Comparison of ENCODE assay signal across 8 mouse cellular contexts in the genomic region with DNA sequence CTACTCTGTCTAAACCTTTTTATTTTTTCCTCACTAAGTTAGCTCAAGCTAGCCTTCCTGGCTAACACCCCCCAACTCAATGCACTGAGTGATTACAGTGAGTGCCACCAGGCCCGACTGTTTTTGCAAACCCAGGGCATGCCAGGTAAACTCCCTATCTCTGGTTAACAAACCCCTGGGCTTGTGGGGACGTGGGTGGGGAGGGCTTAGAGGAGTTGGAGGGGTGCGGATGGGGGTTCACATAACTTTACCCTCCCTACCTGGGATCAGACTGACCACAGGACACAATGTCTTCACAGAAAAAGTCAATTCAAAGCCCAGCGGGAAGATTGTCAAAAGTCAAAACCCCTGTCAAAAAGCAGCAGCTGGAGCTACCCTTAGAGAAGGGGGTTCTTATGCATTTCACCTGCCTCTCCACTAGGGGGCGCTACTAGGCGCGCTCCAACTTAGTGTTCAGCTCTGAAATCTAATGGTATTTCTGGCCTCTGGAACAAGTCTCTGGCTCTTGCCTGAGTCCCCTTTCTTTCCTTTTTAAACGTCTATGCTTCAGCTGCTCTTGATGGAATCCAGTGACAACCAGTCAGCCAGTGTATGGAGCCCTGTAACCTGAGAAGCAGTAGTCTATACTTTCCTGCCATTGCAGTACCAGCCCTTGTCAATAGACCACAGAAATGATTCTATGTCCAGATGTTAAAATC. TPM values are rescaled to one million over a fixed set of nuclear protein-coding genes. Genes with fewer than 3 reads are reported as not detected.
DNase-seq lines count a peak whose midpoint lies in the region; ATAC-seq lines count a peak whose summit lies in the region.
"Had no signal": no experiment of that assay in that cellular context is flagged by ENCODE, and none has a peak within 500 bp of the region (broad histone marks: within the 10 kb centered on the region; RNA-seq: fewer than 3 reads in every experiment).

No protein-coding gene starts in this region.

- no peak overlapping the region for H3K27ac ChIP-seq in liver, embryonic 12.5 days

- WGBS in liver, embryonic 12.5 days (ENCODE audit: insufficient replicate concordance), result 22% methylated on average over 8 of the region's 8 CpGs

- 0 out of 2 replicates have a peak, but pooled peaks have one; percentile 13 for ATAC-seq in liver, embryonic 12.5 days

- peak; percentile 23 for DNase-seq in right cerebral cortex, adult 18-20 months
- DNase-seq in right cerebral cortex, postnatal 36 days (ENCODE audit: low spot score in 2 of 2), result no peak
- DNase-seq in adrenal gland, adult 2 months, result peak; percentile 64
- peak; percentile 45 for DNase-seq in embryo, embryonic 11.5 days (ENCODE audit: low read depth, low spot score)
- DNase-seq in kidney, adult 11 months, result peak; percentile 38
- peak; percentile 65 for DNase-seq in retina, postnatal 1 day

- H3K9ac ChIP-seq in liver, embryonic 12.5 days, result no peak overlapping the region

- H3K9me3 ChIP-seq in liver, embryonic 12.5 days (replicated peaks), result no peaks in the 10 kb centered on the region

- H3K4me3 ChIP-seq in liver, embryonic 12.5 days, result no peak overlapping the region

- H3K4me2 ChIP-seq in liver, embryonic 12.5 days, result no peak overlapping the region

- peaks cover 27% of the 10 kb centered on the region for H3K36me3 ChIP-seq in liver, embryonic 12.5 days

- peaks cover 15% of the 10 kb centered on the region; the same call in 1 of the 2 replicates for H3K27me3 ChIP-seq in liver, embryonic 12.5 days (replicated peaks)

- no peaks in the 10 kb centered on the region for H3K4me1 ChIP-seq in liver, embryonic 12.5 days

RNA-seq across cellular contexts. Expression of a gene that starts 12.1 kb away (rescaled TPM):
- 10 to 100 TPM; 12.9 to 13.9 TPM for total RNA-seq in adrenal gland, adult 2 months (2021)
- 9.9 and 11.9 TPM in 2 replicates for polyA plus RNA-seq in adrenal gland, adult 2 months (2012; rRNA removed)
- 26.8 and 31.4 TPM in 2 replicates for polyA plus RNA-seq in liver, embryonic 12.5 days (2016; fragmentation: Nextera tagmentation; extraction: Ambion mirVana)

RNA-seq across cellular contexts. Expression of a gene that starts 19.0 kb away (rescaled TPM):
- 10 to 100 TPM; 25.3 to 33.5 TPM for total RNA-seq in adrenal gland, adult 2 months (2021)
- polyA plus RNA-seq in adrenal gland, adult 2 months (2012; rRNA removed), result 7.9 and 8.8 TPM in 2 replicates
- 14.5 and 15.1 TPM in 2 replicates for polyA plus RNA-seq in liver, embryonic 12.5 days (2016; fragmentation: Nextera tagmentation; extraction: Ambion mirVana)

RNA-seq across cellular contexts. Expression of a gene that starts 24.6 kb away (rescaled TPM):
- total RNA-seq in adrenal gland, adult 2 months (2021), result not detected
- not detected in 2 replicates for polyA plus RNA-seq in adrenal gland, adult 2 months (2012; rRNA removed)
- polyA plus RNA-seq in liver, embryonic 12.5 days (2016; fragmentation: Nextera tagmentation; extraction: Ambion mirVana), result not detected in 2 replicates
- polyA plus RNA-seq: heart, embryonic 16.5 days had no signal

RNA-seq across cellular contexts. Expression of a gene that starts 41.6 kb away (rescaled TPM):
- 1 to 10 TPM; 3.7 to 6.8 TPM for total RNA-seq in adrenal gland, adult 2 months (2021)
- polyA plus RNA-seq in adrenal gland, adult 2 months (2012; rRNA removed), result 2.5 and 4.0 TPM in 2 replicates
- polyA plus RNA-seq in liver, embryonic 12.5 days (2016; fragmentation: Nextera tagmentation; extraction: Ambion mirVana), result 2.9 and 3.1 TPM in 2 replicates

Comparison
In these comparisons a context has a peak if more than half of its experiments do, and no peak if none do; other contexts are left out.
1. DNase-seq: peak in right cerebral cortex, adult 18-20 months (single experiment), adrenal gland, adult 2 months (single experiment), embryo, embryonic 11.5 days (single experiment), kidney, adult 11 months (single experiment) and retina, postnatal 1 day (single experiment); none in right cerebral cortex, postnatal 36 days (0 of 2).